Mouse (Mus musculus) stomach, embryonic 16.5 days (tissue): ENCODE measurements around the gene F3. TPM values are rescaled to one million over a fixed set of nuclear protein-coding genes. Genes with fewer than 3 reads are reported as not detected.

Experiments used
- ATAC-seq: fragments of 200-750 bp; cut with Nextera tagmentation; 2 replicates; pipeline ENCODE4 v1.8.0; 2017; ENCODE audit warnings: moderate number of reproducible peaks, moderate TSS enrichment; ENCODE audit not compliant: insufficient read depth, low FRiP score
- H3K27ac ChIP-seq: fragments of 300-500 bp; sonication (generic); 2 replicates; pipeline ENCODE4 v1.5.1; 2014; ENCODE audit warnings: low read length
- H3K27me3 ChIP-seq: fragments of 300-500 bp; sonication (generic); 2 replicates; pipeline ENCODE4 v1.6.1; 2014; ENCODE audit warnings: low read length, control low read depth, mixed read lengths; ENCODE audit not compliant: control insufficient read depth, insufficient read depth
- H3K36me3 ChIP-seq: fragments of 300-500 bp; sonication (generic); 2 replicates; pipeline ENCODE4 v1.6.1; 2014; ENCODE audit warnings: low read length; ENCODE audit not compliant: control insufficient read depth, insufficient read depth
- H3K4me1 ChIP-seq: fragments of 300-500 bp; sonication (generic); 2 replicates; pipeline ENCODE4 v1.6.1; 2014; ENCODE audit warnings: low read length, control low read depth, mixed read lengths; ENCODE audit not compliant: control insufficient read depth, insufficient read depth
- H3K4me2 ChIP-seq: fragments of 300-500 bp; sonication (generic); 2 replicates; pipeline ENCODE4 v1.6.1; 2014; ENCODE audit warnings: low read depth, low read length, mixed read lengths
- H3K4me3 ChIP-seq: fragments of 300-500 bp; sonication (generic); replicated peaks from 2 replicates; pipeline ENCODE4 v1.5.1; 2014; ENCODE audit warnings: mild to moderate bottlenecking, low read length
- H3K9ac ChIP-seq: fragments of 300-500 bp; sonication (generic); 2 replicates; pipeline ENCODE4 v1.6.1; 2014; ENCODE audit warnings: low read length
- H3K9me3 ChIP-seq: fragments of 300-500 bp; sonication (generic); replicated peaks from 2 replicates; pipeline ENCODE4 v1.6.1; 2016; ENCODE audit warnings: low read length, control low read depth; ENCODE audit not compliant: control insufficient read depth
- WGBS: fragments of 180-500 bp; shearing (Covaris S2); extraction: QIAGEN DNeasy Blood & Tissue Kit; methylation state at CpG from one replicate; pipeline ENCODE4 v1.1.7; 2014; 5-methylcytosine and 5-hydroxymethylcytosine counted together
- polyA plus RNA-seq: library from polyadenylated mRNA; unstranded; fragments of >200 nt; fragmentation: Nextera tagmentation; extraction: Ambion mirVana; gene quantifications from 2 replicates; pipeline ENCODE4 v1.2.1, GENCODE M21; 2015

F3 gene
- polyA plus RNA-seq, 1 experiment from 2014 or later: 39.0 TPM

DNA sequence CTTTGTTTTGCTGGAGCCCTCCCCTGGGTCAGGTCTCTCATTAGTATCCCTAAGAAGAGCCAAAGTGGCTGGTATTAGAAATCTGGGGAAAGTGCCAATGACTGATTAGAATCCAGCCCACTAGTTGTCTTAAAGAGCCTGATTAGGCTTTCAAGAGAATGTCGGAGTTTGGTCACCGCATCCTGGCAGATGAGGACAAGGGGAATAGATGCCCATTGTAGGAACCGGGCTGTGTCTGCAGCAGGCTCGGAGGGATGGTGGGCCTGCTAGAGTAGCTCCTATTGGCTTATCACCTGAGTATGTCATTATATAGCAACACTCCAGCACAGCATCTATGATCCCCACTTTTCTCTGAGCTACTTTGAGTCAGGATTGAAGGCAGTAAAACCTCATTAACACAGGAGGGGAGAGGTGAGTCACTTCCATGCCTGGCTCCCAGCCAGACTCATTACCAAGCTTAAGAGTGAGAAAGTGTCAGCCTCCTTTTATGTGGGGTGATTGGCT, 36.9 kb upstream of the F3 start:
- no peak overlapping the region for H3K9ac ChIP-seq
- no peaks in the 10 kb centered on the region for H3K27me3 ChIP-seq
- no peak overlapping the region for H3K4me3 ChIP-seq
- no peak for ATAC-seq
- H3K4me1 ChIP-seq: peaks cover 3% of the 10 kb centered on the region; the same call in 1 of the 2 replicates
- H3K36me3 ChIP-seq: no peaks in the 10 kb centered on the region
- no peak overlapping the region for H3K27ac ChIP-seq
- H3K4me2 ChIP-seq: no peak overlapping the region
- no peaks in the 10 kb centered on the region for H3K9me3 ChIP-seq
- WGBS: 79% methylated on average over 4 of the region's 4 CpGs

DNA sequence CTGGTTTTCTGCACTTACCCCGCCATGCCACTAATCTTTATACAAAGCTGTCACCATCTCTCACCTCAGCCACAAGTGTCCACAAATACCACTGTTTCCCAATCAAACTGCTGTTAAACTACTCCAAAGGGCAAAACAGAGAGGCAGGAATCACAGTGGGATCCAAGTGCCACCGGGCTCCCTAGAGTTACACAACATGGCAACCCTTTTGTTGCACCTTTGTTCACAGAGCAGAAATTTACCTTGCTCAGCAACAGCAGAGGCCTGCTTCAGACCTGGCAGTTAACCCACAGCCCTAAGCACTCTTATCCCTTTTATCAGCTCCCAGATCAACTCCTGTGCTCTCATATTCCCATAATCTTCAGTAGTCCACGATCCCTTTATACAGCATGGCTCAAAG, 35.6 kb upstream of the F3 start:
- Histone ChIP-seq H3K36me3 (no peaks in the 10 kb centered on the region), H3K27me3 (no peaks in the 10 kb centered on the region), H3K9me3 (no peaks in the 10 kb centered on the region), H3K4me3 (no peak overlapping the region), H3K4me1 (peaks cover 3% of the 10 kb centered on the region; the same call in 1 of the 2 replicates), H3K9ac (no peak overlapping the region), H3K4me2 (no peak overlapping the region), H3K27ac (no peak overlapping the region)
- WGBS: 84% methylated on average over 3 of the region's 3 CpGs
- no peak for ATAC-seq

DNA sequence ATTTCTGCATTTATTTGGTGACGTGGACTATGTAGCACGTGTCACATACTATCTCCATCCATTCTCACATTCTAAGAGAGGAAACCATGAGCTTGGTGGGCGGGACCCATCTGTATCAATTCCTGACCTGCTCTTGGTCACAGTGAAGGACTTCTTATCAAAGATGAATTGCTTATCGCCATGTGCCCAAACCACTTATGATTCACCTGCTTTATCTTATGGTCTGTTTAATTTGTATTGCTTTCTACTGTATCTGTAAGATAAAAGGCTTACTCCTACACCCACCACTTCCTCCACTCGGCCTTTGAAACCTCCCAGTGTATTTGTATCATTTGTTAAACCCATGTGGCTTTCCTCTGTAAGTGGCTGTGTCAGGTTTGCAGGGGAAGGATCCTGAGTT, 34.3 kb upstream of the F3 start:
- no peaks in the 10 kb centered on the region for H3K27me3 ChIP-seq
- H3K27ac ChIP-seq: no peak overlapping the region
- H3K36me3 ChIP-seq: no peaks in the 10 kb centered on the region
- no peaks in the 10 kb centered on the region for H3K9me3 ChIP-seq
- H3K9ac ChIP-seq: no peak overlapping the region
- no peak for ATAC-seq
- H3K4me2 ChIP-seq: no peak overlapping the region
- peaks cover 3% of the 10 kb centered on the region; the same call in 1 of the 2 replicates for H3K4me1 ChIP-seq
- 54% methylated on average over 5 of the region's 5 CpGs for WGBS
- no peak overlapping the region for H3K4me3 ChIP-seq

DNA sequence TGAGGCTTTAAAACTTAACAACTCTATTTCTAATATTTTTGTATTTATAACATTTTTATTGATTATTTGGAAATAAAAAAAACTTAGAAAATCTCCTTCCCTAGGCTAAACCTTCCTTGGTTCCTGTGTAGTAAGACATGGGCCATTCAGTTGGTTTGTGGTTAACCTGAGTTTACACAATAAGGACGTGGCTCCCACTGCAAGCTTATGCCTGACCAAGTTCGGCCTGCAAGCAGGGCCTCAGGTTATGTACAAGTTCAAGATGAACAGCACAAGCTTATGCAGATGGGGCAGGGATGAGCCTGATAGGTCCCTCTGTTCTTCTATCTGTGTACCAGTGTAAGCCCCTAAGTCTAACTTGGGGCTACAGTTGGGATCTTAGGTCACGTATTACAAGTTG, 33.6 kb upstream of the F3 start:
- WGBS: 81% methylated on average over 3 of the region's 3 CpGs
- Histone ChIP-seq H3K27ac (no peak overlapping the region), H3K27me3 (no peaks in the 10 kb centered on the region), H3K4me3 (no peak overlapping the region), H3K9ac (no peak overlapping the region), H3K9me3 (no peaks in the 10 kb centered on the region), H3K4me2 (no peak overlapping the region), H3K36me3 (no peaks in the 10 kb centered on the region), H3K4me1 (peaks cover 3% of the 10 kb centered on the region; the same call in 1 of the 2 replicates)
- no peak for ATAC-seq

DNA sequence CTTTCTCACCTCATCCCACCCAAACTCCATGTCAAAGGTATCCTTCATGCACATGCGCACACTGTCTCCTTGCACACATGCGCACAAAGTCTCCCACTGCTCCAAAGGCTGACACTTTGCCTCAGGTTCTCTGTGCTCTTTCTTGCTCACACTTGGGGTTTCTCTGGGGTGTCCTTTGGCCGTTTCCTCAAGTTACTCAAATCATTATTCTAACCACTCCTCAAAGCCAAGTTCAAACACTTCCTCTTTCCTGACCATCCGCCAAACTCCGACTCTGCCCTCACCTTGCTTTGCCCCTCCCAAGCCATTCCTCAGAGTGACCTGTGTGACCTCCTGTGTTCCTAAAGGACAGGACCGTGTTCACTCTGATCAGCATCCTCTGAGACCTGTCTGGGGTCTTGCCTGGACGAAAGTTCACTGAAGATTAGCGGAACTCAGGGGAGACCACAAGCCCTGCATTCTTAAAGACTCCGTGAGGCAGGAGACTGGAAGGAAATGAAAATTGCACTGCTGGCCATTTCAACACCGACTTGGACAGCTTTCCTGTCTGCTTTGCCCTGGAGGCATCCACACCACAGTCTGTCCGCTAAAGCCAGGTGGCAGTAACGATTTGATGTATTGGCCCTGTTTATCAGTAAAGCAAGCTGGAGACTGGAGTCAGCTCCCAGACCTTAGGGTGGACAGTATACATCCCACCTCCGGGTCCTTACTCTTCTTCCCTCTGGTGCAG, 30.2 kb upstream of the F3 start:
- no peaks in the 10 kb centered on the region for H3K36me3 ChIP-seq
- H3K4me3 ChIP-seq: no peak overlapping the region
- no peaks in the 10 kb centered on the region for H3K27me3 ChIP-seq
- WGBS: 64% methylated on average over 13 of the region's 13 CpGs
- no peak overlapping the region for H3K9ac ChIP-seq
- no peaks in the 10 kb centered on the region for H3K4me1 ChIP-seq
- H3K9me3 ChIP-seq: no peaks in the 10 kb centered on the region
- H3K27ac ChIP-seq: no peak overlapping the region
- no peak for ATAC-seq
- H3K4me2 ChIP-seq: no peak overlapping the region

DNA sequence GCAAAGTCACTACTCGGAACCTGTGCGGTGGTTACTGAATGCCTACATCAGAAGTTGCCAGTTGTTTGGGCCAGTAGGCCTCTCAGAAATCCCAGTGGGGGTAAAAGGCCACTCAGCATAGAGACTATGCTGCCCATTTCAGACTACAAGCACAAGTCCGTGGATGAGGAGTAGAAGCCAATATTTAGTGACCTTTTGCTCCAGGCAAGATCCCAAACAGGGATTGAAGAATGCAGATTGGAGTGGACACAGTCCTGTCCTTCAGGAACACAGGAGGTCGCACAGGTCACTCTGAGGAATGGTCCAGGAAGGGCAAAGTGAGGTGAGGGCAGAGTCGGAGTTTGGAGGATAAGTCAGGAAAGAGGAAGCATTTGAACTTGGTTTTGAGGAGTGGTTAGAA, 29.6 kb upstream of the F3 start:
- Histone ChIP-seq H3K27ac (no peak overlapping the region), H3K4me3 (no peak overlapping the region), H3K4me1 (no peaks in the 10 kb centered on the region), H3K9ac (no peak overlapping the region), H3K27me3 (no peaks in the 10 kb centered on the region), H3K9me3 (no peaks in the 10 kb centered on the region), H3K36me3 (no peaks in the 10 kb centered on the region), H3K4me2 (no peak overlapping the region)
- 78% methylated on average over 5 of the region's 5 CpGs for WGBS
- no peak for ATAC-seq

DNA sequence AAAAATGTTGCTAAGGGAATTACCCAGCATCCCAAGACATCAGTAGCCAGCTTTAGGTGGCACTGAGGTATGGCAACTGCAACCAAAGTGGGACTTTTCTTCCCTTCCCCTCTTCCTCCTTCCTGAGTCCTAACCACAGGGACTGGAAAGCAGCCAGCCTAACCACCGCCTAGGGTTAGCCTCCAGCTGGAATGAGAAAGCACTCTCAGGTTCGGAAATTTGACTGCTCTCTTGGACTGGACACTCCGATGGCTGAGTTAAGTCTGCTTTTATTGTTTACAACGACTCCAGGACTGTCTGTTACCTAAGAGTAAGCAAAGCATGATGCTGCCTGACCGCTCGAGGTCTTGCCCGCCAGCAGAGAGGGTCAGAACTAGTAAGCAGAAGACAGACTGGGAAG, 26.2 kb upstream of the F3 start:
- Histone ChIP-seq H3K36me3 (no peaks in the 10 kb centered on the region), H3K4me2 (no peak overlapping the region), H3K9ac (no peak overlapping the region), H3K4me3 (no peak overlapping the region), H3K27me3 (no peaks in the 10 kb centered on the region), H3K4me1 (0 out of 2 replicates have a peak, but pooled peaks cover 2% of the 10 kb centered on the region), H3K9me3 (no peaks in the 10 kb centered on the region), H3K27ac (no peak overlapping the region)
- WGBS: 69% methylated on average over 7 of the region's 7 CpGs
- ATAC-seq: no peak

DNA sequence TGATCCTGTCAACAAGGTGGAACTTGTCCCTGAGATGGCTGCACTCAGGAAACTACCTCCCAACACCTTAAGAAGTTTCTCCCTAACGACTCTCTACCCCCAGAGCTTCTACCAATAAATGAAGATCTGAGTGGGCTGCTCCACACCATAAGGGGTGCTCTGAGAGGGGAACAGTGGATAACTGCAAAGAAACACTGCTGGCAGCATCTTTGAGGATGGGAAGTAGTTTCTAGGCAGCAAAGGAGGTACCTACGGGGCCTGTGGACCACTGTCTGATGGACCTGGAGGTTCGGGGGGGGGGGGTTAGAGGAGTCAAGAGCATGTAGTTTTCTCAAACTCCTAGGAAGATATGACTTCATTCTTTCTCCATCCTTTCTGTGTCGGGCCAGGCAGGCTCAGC, 23.9 kb upstream of the F3 start:
- no peak for ATAC-seq
- no peaks in the 10 kb centered on the region for H3K9me3 ChIP-seq
- H3K27ac ChIP-seq: no peak overlapping the region
- no peak overlapping the region for H3K4me2 ChIP-seq
- H3K36me3 ChIP-seq: no peaks in the 10 kb centered on the region
- 77% methylated on average over 4 of the region's 4 CpGs for WGBS
- 0 out of 2 replicates have a peak, but pooled peaks cover 2% of the 10 kb centered on the region for H3K4me1 ChIP-seq
- no peak overlapping the region for H3K9ac ChIP-seq
- no peaks in the 10 kb centered on the region for H3K27me3 ChIP-seq
- no peak overlapping the region for H3K4me3 ChIP-seq

DNA sequence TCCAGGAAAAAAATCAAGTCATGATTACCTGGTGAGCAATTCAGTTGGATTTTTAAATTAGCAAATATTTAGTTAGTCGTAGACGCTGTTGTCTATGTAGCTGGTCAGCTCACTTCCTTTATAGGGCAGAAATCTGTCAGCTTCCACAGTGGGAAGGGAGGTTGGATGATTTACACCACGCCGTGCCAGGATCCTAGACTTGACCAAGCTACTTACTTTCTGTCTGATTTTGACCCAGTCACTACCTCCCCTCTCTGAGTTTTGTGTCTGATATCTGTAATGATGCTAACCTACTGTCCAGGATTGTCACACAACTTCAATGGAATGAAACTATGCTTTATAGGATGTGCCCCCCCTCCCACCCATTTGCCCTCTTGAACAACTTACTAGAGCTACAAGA, 23.5 kb upstream of the F3 start:
- no peaks in the 10 kb centered on the region for H3K36me3 ChIP-seq
- H3K4me1 ChIP-seq: 0 out of 2 replicates have a peak, but pooled peaks cover 2% of the 10 kb centered on the region
- no peak overlapping the region for H3K4me3 ChIP-seq
- H3K27me3 ChIP-seq: no peaks in the 10 kb centered on the region
- H3K27ac ChIP-seq: no peak overlapping the region
- H3K4me2 ChIP-seq: no peak overlapping the region
- H3K9ac ChIP-seq: no peak overlapping the region
- ATAC-seq: no peak
- no peaks in the 10 kb centered on the region for H3K9me3 ChIP-seq
- WGBS: 72% methylated on average over 4 of the region's 4 CpGs
